Mouse (Mus musculus) stomach, postnatal 0 days (tissue): ENCODE data around the gene Ppp1r37.

Experiments
- CTCF ChIP-seq: IDR thresholded peaks from 2 replicates; pipeline ENCODE4 v1.5.1; 2016; ENCODE audit warnings: antibody characterized with exemption, low read depth, mild to moderate bottlenecking, moderate library complexity
- EP300 ChIP-seq: optimal IDR thresholded peaks from 2 replicates; pipeline ENCODE3; 2016; ENCODE audit warnings: antibody characterized with exemption

GRCm38 (mm10) chr7:19554168-19554567, 8.7 kb downstream of the Ppp1r37 start:
- TF ChIP-seq CTCF: no peak
- TF ChIP-seq EP300: no peak
